9 mouse cellular contexts compared by ENCODE assay signal in the genomic region with DNA sequence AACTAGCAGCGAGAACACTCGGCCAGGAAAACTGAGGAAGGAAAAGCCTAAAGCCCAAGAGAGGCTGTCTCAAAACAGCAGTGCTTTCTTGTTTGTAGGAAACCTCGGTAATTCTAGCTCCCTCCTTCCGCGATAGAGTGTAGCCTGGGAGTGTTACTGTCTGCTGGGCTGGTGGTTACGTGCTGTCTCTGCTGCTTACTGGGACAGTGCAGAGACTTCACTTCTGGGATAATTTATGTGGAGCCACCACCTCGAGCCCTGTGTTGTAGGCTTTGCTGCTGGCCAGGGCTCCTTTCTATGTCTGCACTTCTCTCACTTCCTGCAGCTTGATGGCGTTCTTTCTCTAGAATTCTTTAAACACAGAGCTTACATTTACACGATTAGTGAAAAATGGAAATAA.
DNase-seq lines count a peak whose midpoint lies in the region; ATAC-seq lines count a peak whose summit lies in the region.
"Had no signal": no experiment of that assay in that cellular context is flagged by ENCODE, and none has a peak within 500 bp of the region (broad histone marks: within the 10 kb centered on the region; RNA-seq: fewer than 3 reads in every experiment).

No protein-coding gene starts in this region.

- 62% methylated on average over 9 of the region's 9 CpGs for WGBS in hindbrain, embryonic 10.5 days
- 59% methylated on average over 9 of the region's 9 CpGs for WGBS in hindbrain, embryonic 11.5 days
- 32% methylated on average over 9 of the region's 9 CpGs for WGBS in stomach, embryonic 16.5 days

- H3K27ac ChIP-seq in hindbrain, embryonic 10.5 days = peak overlapping the region; percentile 37
- H3K27ac ChIP-seq in hindbrain, embryonic 11.5 days (ENCODE audit: low read depth, low read length) = no peak overlapping the region
- H3K27ac ChIP-seq in stomach, embryonic 16.5 days (ENCODE audit: low read length) = peak overlapping the region; percentile 65

- no peaks in the 10 kb centered on the region for H3K27me3 ChIP-seq in hindbrain, embryonic 10.5 days (ENCODE audit: insufficient read depth, poor library complexity, severe bottlenecking)
- no peaks in the 10 kb centered on the region for H3K27me3 ChIP-seq in hindbrain, embryonic 11.5 days (ENCODE audit: control insufficient read depth, insufficient read depth, low read length)
- H3K27me3 ChIP-seq in stomach, embryonic 16.5 days (ENCODE audit: control insufficient read depth, insufficient read depth, low read length) = no peaks in the 10 kb centered on the region

- no peak overlapping the region for H3K4me2 ChIP-seq in hindbrain, embryonic 11.5 days (replicated peaks; ENCODE audit: low read depth, low read length)
- no peak overlapping the region for H3K4me2 ChIP-seq in stomach, embryonic 16.5 days (ENCODE audit: low read depth, low read length)

- no peak overlapping the region for H3K9ac ChIP-seq in hindbrain, embryonic 11.5 days (ENCODE audit: low read depth, low read length)
- no peak overlapping the region for H3K9ac ChIP-seq in stomach, embryonic 16.5 days (ENCODE audit: low read length)

- peaks cover 21% of the 10 kb centered on the region for H3K4me1 ChIP-seq in hindbrain, embryonic 10.5 days (replicated peaks)
- H3K4me1 ChIP-seq in hindbrain, embryonic 11.5 days (replicated peaks; ENCODE audit: control insufficient read depth, insufficient read depth, low read length) = no peaks in the 10 kb centered on the region; the same call in 1 of the 2 replicates
- H3K4me1 ChIP-seq in stomach, embryonic 16.5 days (ENCODE audit: control insufficient read depth, insufficient read depth, low read length) = peaks cover 13% of the 10 kb centered on the region; the same call in 1 of the 2 replicates

- no peak overlapping the region for H3K4me3 ChIP-seq in hindbrain, embryonic 10.5 days
- no peak overlapping the region for H3K4me3 ChIP-seq in hindbrain, embryonic 11.5 days (ENCODE audit: low read depth, low read length)
- H3K4me3 ChIP-seq in stomach, embryonic 16.5 days (replicated peaks; ENCODE audit: low read length) = no peak overlapping the region

- peaks cover 16% of the 10 kb centered on the region for H3K36me3 ChIP-seq in hindbrain, embryonic 10.5 days
- H3K36me3 ChIP-seq in hindbrain, embryonic 11.5 days (ENCODE audit: control insufficient read depth, insufficient read depth, low read length) = no peaks in the 10 kb centered on the region
- H3K36me3 ChIP-seq in stomach, embryonic 16.5 days (ENCODE audit: control insufficient read depth, insufficient read depth, low read length) = no peaks in the 10 kb centered on the region

- DNase-seq in hindbrain, embryonic 10.5 days (ENCODE audit: low spot score) = no peak
- no peak for DNase-seq in hindbrain, embryonic 11.5 days (ENCODE audit: low spot score)
- DNase-seq in thymus, postnatal 0 days (ENCODE audit: low spot score) = peak; percentile 13
- no peak for DNase-seq in thymus, adult 18-20 months
- no peak for DNase-seq in right cerebral cortex, postnatal 25 days
- no peak for DNase-seq in ovary, postnatal 14 days (ENCODE audit: low spot score)
- DNase-seq: gastrocnemius, postnatal 36 days had no signal

- no peak for ATAC-seq in hindbrain, embryonic 11.5 days (ENCODE audit: low FRiP score)
- ATAC-seq in inflammation-experienced regulatory T-cells, adult 6 months = peak; percentile 23
- no peak for ATAC-seq in stomach, embryonic 16.5 days (ENCODE audit: insufficient read depth, low FRiP score)

- peaks cover 6% of the 10 kb centered on the region; the same call in 1 of the 2 replicates for H3K9me3 ChIP-seq in hindbrain, embryonic 10.5 days
- H3K9me3 ChIP-seq in hindbrain, embryonic 11.5 days (ENCODE audit: control insufficient read depth, low read length) = no peaks in the 10 kb centered on the region
- H3K9me3 ChIP-seq in stomach, embryonic 16.5 days (replicated peaks; ENCODE audit: control insufficient read depth, low read length) = no peaks in the 10 kb centered on the region
